Mouse (Mus musculus): ENCODE results near the gene Plac9a. TPM values are rescaled to one million over a fixed set of nuclear protein-coding genes. Genes with fewer than 3 reads are reported as not detected.
"Not testable (repeated sequence)": the region's sequence is repeated elsewhere in the genome, so short reads cannot be mapped to it uniquely, and the experiment has no call there.

The Plac9a gene
- polyA plus RNA-seq, 1 experiment, result 17.1 TPM

DNA sequence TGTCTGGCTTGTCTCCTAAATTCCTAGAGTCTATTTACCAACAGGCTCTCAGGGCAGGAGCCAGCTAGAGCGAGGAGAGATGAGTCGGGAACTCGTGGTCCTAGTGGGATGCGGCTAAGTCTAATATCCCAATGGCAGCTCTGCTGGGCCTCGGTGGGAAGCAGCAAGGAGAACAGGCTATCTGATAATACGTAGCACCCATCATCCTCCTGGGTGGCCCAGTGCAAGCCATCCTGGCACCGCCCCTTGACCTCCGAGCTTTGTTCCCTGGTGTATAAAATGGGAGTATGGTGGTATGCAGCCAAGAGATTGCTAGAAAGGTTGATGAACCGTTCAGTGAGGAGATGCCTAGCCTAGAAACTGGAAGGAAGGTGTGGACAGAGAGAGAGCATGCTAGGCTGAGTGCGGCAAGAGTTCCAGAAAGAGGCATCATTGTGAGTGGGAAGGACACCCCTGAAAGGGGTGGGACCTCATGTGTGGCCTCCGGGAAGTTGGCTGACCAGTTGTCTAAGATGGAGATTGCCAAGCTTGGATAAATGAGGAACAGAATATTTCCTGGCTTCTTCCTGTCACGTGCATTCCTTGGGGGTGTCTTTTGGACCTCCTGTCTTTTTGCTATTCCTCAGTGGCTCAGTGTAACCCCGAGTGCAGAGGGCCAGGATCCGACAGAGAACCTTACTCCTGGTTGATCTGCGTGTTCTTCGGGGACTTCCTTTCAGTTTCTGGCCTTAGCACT, 49.0 kb downstream of the Plac9a start:
- TF ChIP-seq CTCF (IDR thresholded peaks at IDR 0.05; ENCODE audit: low read depth, low read length), result no peak
- H3K9ac ChIP-seq (ENCODE audit: low read depth, poor library complexity, severe bottlenecking), result no peak overlapping the region
- H3K27me3 ChIP-seq (ENCODE audit: control insufficient read depth, insufficient read depth, low read length, poor library complexity, severe bottlenecking), result no peaks in the 10 kb centered on the region
- H3K36me3 ChIP-seq (ENCODE audit: control insufficient read depth, insufficient read depth, low read length, poor library complexity, severe bottlenecking), result no peaks in the 10 kb centered on the region
- peaks cover 7% of the 10 kb centered on the region for H3K4me1 ChIP-seq (ENCODE audit: control insufficient read depth, insufficient read depth, low read length)
- no peak overlapping the region for H3K27ac ChIP-seq (ENCODE audit: insufficient read depth, low read length)
- no peak overlapping the region for H3K4me3 ChIP-seq (ENCODE audit: low read depth, low read length)
- no peaks in the 10 kb centered on the region for H3K9me3 ChIP-seq (replicated peaks; ENCODE audit: control insufficient read depth, insufficient read depth, low read length, poor library complexity, severe bottlenecking)

DNA sequence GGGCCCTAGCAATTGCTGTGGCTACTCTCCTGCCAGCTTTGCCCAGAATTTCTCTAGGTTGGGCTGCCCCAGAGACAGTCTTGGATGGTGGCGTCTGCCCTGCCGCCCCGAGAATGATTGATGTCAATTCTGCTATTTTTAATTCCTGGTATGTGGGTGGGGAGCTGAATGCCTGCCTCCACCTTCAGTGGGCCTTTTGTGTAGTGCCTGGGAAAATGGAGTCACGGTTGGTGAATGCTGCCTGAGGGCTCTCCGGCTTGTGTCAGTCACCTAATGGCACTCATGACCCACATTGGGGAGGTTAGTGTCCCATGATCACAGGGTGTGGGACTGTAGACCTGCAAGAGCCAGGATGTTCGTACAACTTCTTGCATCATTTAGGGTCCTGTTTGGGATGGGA, 49.6 kb downstream of the Plac9a start:
- Histone ChIP-seq H3K27ac (ENCODE audit: insufficient read depth, low read length) (no peak overlapping the region), H3K9ac (ENCODE audit: low read depth, poor library complexity, severe bottlenecking) (no peak overlapping the region), H3K27me3 (ENCODE audit: control insufficient read depth, insufficient read depth, low read length, poor library complexity, severe bottlenecking) (no peaks in the 10 kb centered on the region), H3K9me3 (replicated peaks; ENCODE audit: control insufficient read depth, insufficient read depth, low read length, poor library complexity, severe bottlenecking) (no peaks in the 10 kb centered on the region), H3K36me3 (ENCODE audit: control insufficient read depth, insufficient read depth, low read length, poor library complexity, severe bottlenecking) (no peaks in the 10 kb centered on the region), H3K4me3 (ENCODE audit: low read depth, low read length) (no peak overlapping the region), H3K4me1 (ENCODE audit: control insufficient read depth, insufficient read depth, low read length) (peaks cover 7% of the 10 kb centered on the region)
- no peak for TF ChIP-seq EP300 (IDR thresholded peaks at IDR 0.05; ENCODE audit: insufficient read depth, low read depth, low read length)
- TF ChIP-seq CTCF (IDR thresholded peaks at IDR 0.05; ENCODE audit: low read depth, low read length), result no peak
- TF ChIP-seq POLR2A (IDR thresholded peaks at IDR 0.05; ENCODE audit: insufficient read depth, low read length), result no peak

- Histone ChIP-seq H3K4me1 (ENCODE audit: control insufficient read depth, insufficient read depth, low read length) (peaks cover 3% of the 10 kb centered on the region), H3K4me3 (ENCODE audit: low read depth, low read length) (no peak overlapping the region), H3K36me3 (ENCODE audit: control insufficient read depth, insufficient read depth, low read length, poor library complexity, severe bottlenecking) (no peaks in the 10 kb centered on the region), H3K9me3 (replicated peaks; ENCODE audit: control insufficient read depth, insufficient read depth, low read length, poor library complexity, severe bottlenecking) (no peaks in the 10 kb centered on the region), H3K9ac (ENCODE audit: low read depth, poor library complexity, severe bottlenecking) (no peak overlapping the region), H3K27me3 (ENCODE audit: control insufficient read depth, insufficient read depth, low read length, poor library complexity, severe bottlenecking) (no peaks in the 10 kb centered on the region), H3K27ac (ENCODE audit: insufficient read depth, low read length) (no peak overlapping the region)
- no peak for TF ChIP-seq POLR2A (IDR thresholded peaks at IDR 0.05; ENCODE audit: insufficient read depth, low read length)
- no peak for TF ChIP-seq CTCF (IDR thresholded peaks at IDR 0.05; ENCODE audit: low read depth, low read length)
- no peak for TF ChIP-seq EP300 (IDR thresholded peaks at IDR 0.05; ENCODE audit: insufficient read depth, low read depth, low read length)
These were observed 50.8 kb downstream of the Plac9a start for GRCm38 (mm10) chr14:25852121-25852561.

GRCm38 (mm10) chr14:25851189-25851588, 51.7 kb downstream of the Plac9a start:
- H3K27ac ChIP-seq (ENCODE audit: insufficient read depth, low read length), result no peak overlapping the region
- H3K27me3 ChIP-seq (ENCODE audit: control insufficient read depth, insufficient read depth, low read length, poor library complexity, severe bottlenecking), result no peaks in the 10 kb centered on the region
- H3K36me3 ChIP-seq (ENCODE audit: control insufficient read depth, insufficient read depth, low read length, poor library complexity, severe bottlenecking), result no peaks in the 10 kb centered on the region
- TF ChIP-seq CTCF (IDR thresholded peaks at IDR 0.05; ENCODE audit: low read depth, low read length) (no peak), EP300 (IDR thresholded peaks at IDR 0.05; ENCODE audit: insufficient read depth, low read depth, low read length) (no peak), POLR2A (IDR thresholded peaks at IDR 0.05; ENCODE audit: insufficient read depth, low read length) (no peak)
- H3K4me3 ChIP-seq (ENCODE audit: low read depth, low read length), result no peak overlapping the region
- no peaks in the 10 kb centered on the region for H3K9me3 ChIP-seq (replicated peaks; ENCODE audit: control insufficient read depth, insufficient read depth, low read length, poor library complexity, severe bottlenecking)
- H3K4me1 ChIP-seq (ENCODE audit: control insufficient read depth, insufficient read depth, low read length), result peaks cover 7% of the 10 kb centered on the region
- H3K9ac ChIP-seq (ENCODE audit: low read depth, poor library complexity, severe bottlenecking), result no peak overlapping the region

- Histone ChIP-seq H3K9me3 (replicated peaks; ENCODE audit: control insufficient read depth, insufficient read depth, low read length, poor library complexity, severe bottlenecking) (no peaks in the 10 kb centered on the region), H3K27ac (ENCODE audit: insufficient read depth, low read length) (no peak overlapping the region), H3K36me3 (ENCODE audit: control insufficient read depth, insufficient read depth, low read length, poor library complexity, severe bottlenecking) (no peaks in the 10 kb centered on the region), H3K4me3 (ENCODE audit: low read depth, low read length) (no peak overlapping the region), H3K27me3 (ENCODE audit: control insufficient read depth, insufficient read depth, low read length, poor library complexity, severe bottlenecking) (no peaks in the 10 kb centered on the region), H3K9ac (ENCODE audit: low read depth, poor library complexity, severe bottlenecking) (no peak overlapping the region), H3K4me1 (ENCODE audit: control insufficient read depth, insufficient read depth, low read length) (peaks cover 7% of the 10 kb centered on the region)
- no peak for TF ChIP-seq EP300 (IDR thresholded peaks at IDR 0.05; ENCODE audit: insufficient read depth, low read depth, low read length)
- no peak for TF ChIP-seq CTCF (IDR thresholded peaks at IDR 0.05; ENCODE audit: low read depth, low read length)
- TF ChIP-seq POLR2A (IDR thresholded peaks at IDR 0.05; ENCODE audit: insufficient read depth, low read length), result no peak
These were observed 52.5 kb downstream of the Plac9a start for GRCm38 (mm10) chr14:25850433-25850832.

DNA sequence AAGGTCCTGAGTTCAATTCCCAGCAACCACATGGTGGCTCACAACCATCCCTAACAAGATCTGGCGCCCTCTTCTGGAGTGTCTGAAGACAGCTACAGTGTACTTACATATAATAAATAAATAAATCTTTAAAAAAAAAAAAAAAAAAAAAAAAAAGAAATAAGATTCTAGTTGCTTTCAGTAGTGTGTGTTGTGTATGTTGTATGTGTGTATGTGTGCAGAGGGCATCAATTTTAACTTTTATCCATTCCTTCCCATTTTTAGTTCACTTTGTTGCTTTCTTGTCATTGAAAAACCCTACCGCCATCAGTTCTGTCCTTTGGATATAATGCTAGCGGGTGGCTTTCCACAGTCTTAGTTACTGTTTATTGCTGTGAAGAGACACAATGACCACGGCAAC, 54.2 kb downstream of the Plac9a start:
- not testable (repeated sequence) for H3K27me3 ChIP-seq (ENCODE audit: control insufficient read depth, insufficient read depth, low read length, poor library complexity, severe bottlenecking); H3K4me1 ChIP-seq (ENCODE audit: control insufficient read depth, insufficient read depth, low read length); H3K27ac ChIP-seq (ENCODE audit: insufficient read depth, low read length); H3K9me3 ChIP-seq (replicated peaks; ENCODE audit: control insufficient read depth, insufficient read depth, low read length, poor library complexity, severe bottlenecking); H3K4me3 ChIP-seq (ENCODE audit: low read depth, low read length); H3K9ac ChIP-seq (ENCODE audit: low read depth, poor library complexity, severe bottlenecking); H3K36me3 ChIP-seq (ENCODE audit: control insufficient read depth, insufficient read depth, low read length, poor library complexity, severe bottlenecking)
